Mouse (Mus musculus): ENCODE data around the gene Pnrc2. TPM values are rescaled to one million over a fixed set of nuclear protein-coding genes. Genes with fewer than 3 reads are reported as not detected.

Gene Pnrc2
- polyA plus RNA-seq (2015; fragmentation: Nextera tagmentation; extraction: Ambion mirVana): 74.9 and 81.1 TPM in 2 replicates

DNA sequence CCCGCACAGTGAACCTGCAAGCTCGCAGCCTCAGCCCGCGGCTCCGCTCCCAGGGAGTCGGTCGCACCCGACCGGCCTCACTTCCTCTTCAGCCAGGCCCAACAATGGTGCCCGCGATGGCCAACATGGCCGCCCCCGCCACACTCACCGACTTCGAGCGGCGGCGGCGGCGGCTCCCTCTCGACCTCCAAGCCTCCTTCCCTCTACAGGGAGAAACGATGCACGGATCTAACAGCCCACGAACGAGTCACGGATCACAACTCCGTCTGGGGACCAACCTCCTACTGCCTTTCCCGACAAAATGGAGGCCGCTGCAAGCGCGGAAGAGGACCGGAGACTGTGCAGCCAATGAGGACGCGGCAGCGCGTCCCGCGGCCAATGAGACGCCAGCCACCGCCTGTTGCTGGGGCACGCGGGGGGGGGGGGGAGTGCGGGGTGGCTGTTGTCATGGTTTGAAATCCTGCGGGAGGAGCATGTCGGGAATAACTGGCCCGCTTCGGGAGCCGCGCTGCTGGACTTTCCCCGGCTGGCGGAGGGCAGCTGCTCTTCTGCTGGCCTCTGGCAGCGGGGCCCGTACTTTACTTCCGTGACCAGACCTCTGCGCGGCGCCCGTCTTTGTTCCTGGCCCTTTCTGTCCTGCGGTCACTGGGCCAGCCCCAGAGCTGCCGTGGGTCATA is at the start of gene Pnrc2:
Pnrc2 (minus strand) TSS at position 325 of the 677 bp plus-strand sequence.
- Histone ChIP-seq H3K36me3 (ENCODE audit: control insufficient read depth, insufficient read depth) (peaks cover 30% of the 10 kb centered on the region), H3K4me2 (ENCODE audit: low read depth, low read length) (peak within 1 kb of the TSS; percentile 85), H3K9ac (ENCODE audit: low read depth, low read length) (peak within 1 kb of the TSS; percentile 91), H3K9me3 (replicated peaks; ENCODE audit: control insufficient read depth, low read length) (no peaks in the 10 kb centered on the region), H3K4me1 (ENCODE audit: control insufficient read depth, low read depth, low read length) (peaks cover 49% of the 10 kb centered on the region), H3K4me3 (ENCODE audit: low read depth, low read length) (peak within 1 kb of the TSS; percentile 86), H3K27me3 (ENCODE audit: control insufficient read depth, insufficient read depth, low read depth, low read length) (no peaks in the 10 kb centered on the region), H3K27ac (ENCODE audit: low read length) (peak within 1 kb of the TSS; percentile 97)
- peak; percentile 95 for ATAC-seq (ENCODE audit: low read depth)
- under 1% methylated on average over 57 of the region's 60 CpGs for WGBS (ENCODE audit: insufficient replicate concordance)

DNA sequence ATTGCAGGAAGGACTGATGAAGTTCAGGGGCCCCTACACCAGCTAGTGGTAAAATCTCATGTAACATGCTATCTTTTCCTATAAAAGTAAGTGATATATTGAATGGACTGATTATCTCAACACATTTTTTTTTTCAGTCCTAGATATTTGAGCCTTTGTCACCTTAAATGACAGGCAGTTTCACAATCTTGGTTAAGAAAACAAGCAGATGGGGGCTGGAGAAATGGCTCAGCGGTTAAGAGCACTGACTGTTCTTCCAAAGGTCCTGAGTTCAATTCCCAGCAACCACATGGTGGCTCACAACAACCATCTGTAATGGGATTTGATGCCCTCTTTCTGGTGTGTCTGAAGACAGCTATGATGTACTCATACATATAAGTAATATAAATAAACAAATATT is 48.5 kb upstream of the Pnrc2 start:
- no peak overlapping the region for H3K27ac ChIP-seq (ENCODE audit: low read length)
- H3K4me3 ChIP-seq (ENCODE audit: low read depth, low read length): no peak overlapping the region; the same call in 1 of the 2 replicates
- WGBS (ENCODE audit: insufficient replicate concordance): 69% methylated on average over 1 of the region's 1 CpGs
- ATAC-seq (ENCODE audit: low read depth): no peak
- H3K4me1 ChIP-seq (ENCODE audit: control insufficient read depth, low read depth, low read length): peaks cover 12% of the 10 kb centered on the region
- no peak overlapping the region; the same call in 1 of the 2 replicates for H3K9ac ChIP-seq (ENCODE audit: low read depth, low read length)
- no peaks in the 10 kb centered on the region for H3K9me3 ChIP-seq (replicated peaks; ENCODE audit: control insufficient read depth, low read length)
- no peaks in the 10 kb centered on the region for H3K27me3 ChIP-seq (ENCODE audit: control insufficient read depth, insufficient read depth, low read depth, low read length)
- no peaks in the 10 kb centered on the region; the same call in 1 of the 2 replicates for H3K36me3 ChIP-seq (ENCODE audit: control insufficient read depth, insufficient read depth)
- H3K4me2 ChIP-seq (ENCODE audit: low read depth, low read length): peak overlapping the region; percentile 99; the same call in 1 of the 2 replicates

DNA sequence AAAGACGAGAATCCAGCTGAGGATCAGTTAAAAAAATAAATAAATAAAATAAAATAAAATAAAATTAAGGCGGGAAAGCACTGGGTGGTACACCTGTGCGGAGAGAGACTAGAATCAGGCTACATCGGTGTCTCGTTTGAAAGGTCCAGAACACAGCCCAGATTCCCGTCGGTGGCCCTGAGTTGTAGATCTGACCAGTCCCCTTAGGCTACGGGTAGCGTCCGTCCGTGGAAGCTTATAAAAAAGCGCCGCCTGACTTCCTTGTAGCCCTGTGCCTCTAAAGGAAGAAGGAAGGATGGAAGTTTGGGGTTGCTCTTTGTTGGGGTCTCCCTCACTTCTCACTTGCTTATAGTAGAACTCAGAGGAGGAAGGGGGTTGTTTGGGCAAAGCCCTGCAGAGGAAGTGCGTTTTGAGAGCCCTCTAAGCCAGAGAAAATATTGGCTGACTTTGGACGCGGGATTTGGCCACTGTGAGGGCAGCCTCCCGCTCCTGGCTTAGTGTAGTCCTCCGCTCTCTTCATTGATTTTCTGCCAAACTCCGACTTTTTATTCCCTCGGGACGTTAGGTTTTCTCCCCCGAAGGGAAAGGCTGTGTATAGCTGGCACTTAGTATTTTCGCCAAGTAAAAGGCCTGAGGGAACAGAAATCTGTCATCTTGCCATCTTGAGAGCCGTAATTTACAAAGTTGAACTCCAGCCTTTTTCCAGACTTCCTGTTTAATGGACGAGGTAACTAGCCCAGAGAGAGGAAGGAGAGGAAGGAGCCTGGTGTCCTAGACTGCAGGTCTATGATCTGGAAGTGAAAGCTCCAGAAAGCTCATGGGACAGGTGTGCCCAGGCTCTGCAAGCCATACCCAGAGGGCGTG is 47.8 kb upstream of the Pnrc2 start:
- Histone ChIP-seq H3K27me3 (ENCODE audit: control insufficient read depth, insufficient read depth, low read depth, low read length) (no peaks in the 10 kb centered on the region), H3K4me1 (ENCODE audit: control insufficient read depth, low read depth, low read length) (peaks cover 12% of the 10 kb centered on the region), H3K4me2 (ENCODE audit: low read depth, low read length) (peak overlapping the region; percentile 99), H3K4me3 (ENCODE audit: low read depth, low read length) (peak overlapping the region; percentile 97), H3K9ac (ENCODE audit: low read depth, low read length) (peak overlapping the region; percentile 86), H3K9me3 (replicated peaks; ENCODE audit: control insufficient read depth, low read length) (no peaks in the 10 kb centered on the region), H3K27ac (ENCODE audit: low read length) (no peak overlapping the region; the same call in 1 of the 2 replicates), H3K36me3 (ENCODE audit: control insufficient read depth, insufficient read depth) (no peaks in the 10 kb centered on the region; the same call in 1 of the 2 replicates)
- 6% methylated on average over 26 of the region's 26 CpGs for WGBS (ENCODE audit: insufficient replicate concordance)
- ATAC-seq (ENCODE audit: low read depth): no peak

DNA sequence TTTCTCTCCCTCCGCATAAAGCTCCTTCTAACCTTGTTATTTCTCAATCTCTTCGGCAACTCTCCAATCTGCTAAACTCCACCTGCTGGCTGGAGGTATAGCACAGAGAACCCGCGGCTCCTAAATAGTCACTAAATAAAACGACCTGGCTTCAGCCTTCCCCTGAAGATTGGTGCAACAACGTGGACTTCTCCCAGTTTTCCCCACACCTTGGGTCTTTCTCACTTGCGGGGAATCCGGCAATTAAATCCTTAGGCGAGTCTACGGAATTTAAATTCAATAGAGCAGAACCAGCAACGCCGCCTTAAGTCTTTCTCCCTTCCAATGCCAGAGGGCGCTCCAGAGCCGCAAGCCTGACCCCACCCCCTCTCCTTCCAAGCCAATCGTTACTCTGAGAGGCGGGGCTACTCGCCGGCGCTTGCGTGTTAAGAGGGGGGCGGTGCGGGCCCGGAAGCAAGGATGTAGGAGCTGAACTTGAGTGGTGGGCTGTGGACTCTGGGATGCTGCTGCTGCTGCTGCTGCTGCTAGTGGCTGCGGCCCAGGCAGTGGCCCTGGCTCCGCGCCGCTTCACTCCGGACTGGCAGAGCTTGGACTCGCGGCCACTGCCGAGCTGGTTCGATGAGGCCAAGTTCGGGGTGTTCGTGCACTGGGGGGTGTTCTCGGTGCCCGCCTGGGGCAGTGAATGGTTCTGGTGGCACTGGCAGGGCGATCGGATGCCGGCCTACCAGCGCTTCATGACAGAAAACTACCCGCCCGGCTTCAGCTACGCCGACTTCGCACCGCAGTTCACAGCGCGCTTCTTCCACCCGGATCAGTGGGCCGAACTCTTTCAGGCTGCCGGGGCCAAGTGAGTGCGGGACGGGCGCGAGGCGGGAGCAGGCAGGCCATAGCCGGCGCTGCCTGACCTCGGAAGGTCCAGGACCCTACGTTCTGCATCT is 46.9 kb upstream of the Pnrc2 start, which contains the start of gene Fuca1:
Fuca1 (plus strand) TSS at position 432 of the 938 bp plus-strand sequence.
- peak within 1 kb of the TSS; percentile 69 for H3K27ac ChIP-seq (ENCODE audit: low read length)
- under 1% methylated on average over 60 of the region's 60 CpGs for WGBS (ENCODE audit: insufficient replicate concordance)

DNA sequence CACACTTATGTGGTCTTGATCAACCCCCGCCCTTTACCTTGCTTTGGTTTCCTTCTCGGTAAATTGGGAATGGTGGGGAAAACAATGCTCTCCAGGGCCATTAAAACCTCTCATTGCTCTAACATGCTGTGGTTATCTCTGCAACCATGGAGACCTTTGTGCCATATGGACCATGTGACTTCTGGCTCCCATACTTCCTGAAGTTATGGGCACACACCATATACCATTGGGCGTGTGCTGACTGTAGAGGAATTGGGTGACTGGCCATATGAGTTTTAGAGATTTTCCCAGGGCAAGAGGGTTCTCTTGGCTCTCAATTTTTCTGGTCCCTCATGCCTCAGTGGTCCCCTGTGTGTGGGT is 45.6 kb upstream of the Pnrc2 start:
- Histone ChIP-seq H3K4me1 (ENCODE audit: control insufficient read depth, low read depth, low read length) (peaks cover 12% of the 10 kb centered on the region), H3K27me3 (ENCODE audit: control insufficient read depth, insufficient read depth, low read depth, low read length) (no peaks in the 10 kb centered on the region), H3K36me3 (ENCODE audit: control insufficient read depth, insufficient read depth) (no peaks in the 10 kb centered on the region; the same call in 1 of the 2 replicates), H3K4me2 (ENCODE audit: low read depth, low read length) (no peak overlapping the region), H3K27ac (ENCODE audit: low read length) (peak overlapping the region; percentile 55), H3K4me3 (ENCODE audit: low read depth, low read length) (no peak overlapping the region), H3K9ac (ENCODE audit: low read depth, low read length) (no peak overlapping the region), H3K9me3 (replicated peaks; ENCODE audit: control insufficient read depth, low read length) (no peaks in the 10 kb centered on the region)
- WGBS (ENCODE audit: insufficient replicate concordance): 70% methylated on average over 3 of the region's 3 CpGs
- ATAC-seq (ENCODE audit: low read depth): no peak

More for the DNA sequence above, 46.9 kb upstream of the Pnrc2 start, which contains the start of gene Fuca1:
- H3K9ac ChIP-seq (ENCODE audit: low read depth, low read length): peak within 1 kb of the TSS; percentile 86
- peak within 1 kb of the TSS; percentile 97 for H3K4me3 ChIP-seq (ENCODE audit: low read depth, low read length)
- ATAC-seq (ENCODE audit: low read depth): peak; percentile 94
- no peaks in the 10 kb centered on the region for H3K9me3 ChIP-seq (replicated peaks; ENCODE audit: control insufficient read depth, low read length)
- no peaks in the 10 kb centered on the region for H3K27me3 ChIP-seq (ENCODE audit: control insufficient read depth, insufficient read depth, low read depth, low read length)
- H3K4me2 ChIP-seq (ENCODE audit: low read depth, low read length): peak within 1 kb of the TSS; percentile 99
- H3K4me1 ChIP-seq (ENCODE audit: control insufficient read depth, low read depth, low read length): peaks cover 12% of the 10 kb centered on the region
- no peaks in the 10 kb centered on the region; the same call in 1 of the 2 replicates for H3K36me3 ChIP-seq (ENCODE audit: control insufficient read depth, insufficient read depth)

DNA sequence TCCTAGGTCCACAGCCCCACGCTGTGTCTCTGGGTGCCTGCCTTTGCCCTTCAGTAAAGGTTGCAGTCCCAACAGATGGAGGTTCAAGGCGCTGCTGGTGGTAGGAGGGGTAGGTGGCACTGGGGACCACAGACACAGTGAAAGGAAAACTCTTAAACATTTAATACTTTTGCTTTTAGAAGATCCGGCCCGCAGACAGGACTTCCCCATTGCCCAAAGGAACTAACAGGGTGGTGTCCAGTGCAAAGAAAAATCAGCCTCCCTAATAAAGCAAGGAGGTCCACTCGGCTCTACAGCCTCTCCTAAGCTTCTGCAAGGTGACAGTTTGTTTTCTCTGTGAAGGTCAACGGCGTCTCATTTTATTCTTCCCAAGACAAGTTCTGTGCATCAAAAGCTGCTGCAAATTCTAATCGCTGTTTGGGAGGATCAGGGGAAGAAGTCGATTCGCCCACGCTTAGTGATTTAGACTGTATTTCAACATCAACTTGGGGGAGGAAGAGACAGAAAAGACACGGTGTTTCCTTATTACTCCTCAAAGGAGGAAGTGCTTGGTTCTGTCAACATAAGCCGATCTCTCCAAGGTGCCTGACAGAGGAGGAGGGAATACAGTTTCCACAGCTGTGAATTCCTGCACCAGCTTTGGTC is 45.1 kb upstream of the Pnrc2 start:
- H3K27ac ChIP-seq (ENCODE audit: low read length): peak overlapping the region; percentile 66
- H3K4me2 ChIP-seq (ENCODE audit: low read depth, low read length): no peak overlapping the region
- 41% methylated on average over 13 of the region's 13 CpGs for WGBS (ENCODE audit: insufficient replicate concordance)
- H3K9me3 ChIP-seq (replicated peaks; ENCODE audit: control insufficient read depth, low read length): no peaks in the 10 kb centered on the region
- ATAC-seq (ENCODE audit: low read depth): no peak
- H3K36me3 ChIP-seq (ENCODE audit: control insufficient read depth, insufficient read depth): no peaks in the 10 kb centered on the region; the same call in 1 of the 2 replicates
- H3K27me3 ChIP-seq (ENCODE audit: control insufficient read depth, insufficient read depth, low read depth, low read length): no peaks in the 10 kb centered on the region
- H3K4me1 ChIP-seq (ENCODE audit: control insufficient read depth, low read depth, low read length): peaks cover 12% of the 10 kb centered on the region
- no peak overlapping the region for H3K4me3 ChIP-seq (ENCODE audit: low read depth, low read length)
- H3K9ac ChIP-seq (ENCODE audit: low read depth, low read length): no peak overlapping the region; the same call in 1 of the 2 replicates

DNA sequence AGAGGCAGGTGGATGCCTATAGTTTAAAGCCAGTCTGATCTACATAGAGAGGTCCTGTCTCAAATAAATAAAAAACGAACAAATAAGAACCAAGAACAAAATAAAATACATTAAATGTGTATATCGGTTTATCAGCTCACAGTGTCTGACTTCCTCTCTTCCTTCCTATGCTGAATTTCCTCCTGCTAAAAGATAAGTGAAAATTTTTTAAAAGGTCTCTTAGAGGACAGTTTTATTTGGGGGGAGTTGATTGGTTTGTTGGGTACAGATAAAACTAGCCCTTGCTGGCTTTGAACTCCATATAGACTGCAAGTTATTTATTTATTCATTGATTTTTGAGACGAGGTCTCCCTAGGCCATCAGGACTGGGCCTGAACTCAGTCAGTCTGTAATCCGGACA is 39.8 kb upstream of the Pnrc2 start:
- no peak overlapping the region for H3K4me2 ChIP-seq (ENCODE audit: low read depth, low read length)
- no peaks in the 10 kb centered on the region for H3K9me3 ChIP-seq (replicated peaks; ENCODE audit: control insufficient read depth, low read length)
- H3K4me1 ChIP-seq (ENCODE audit: control insufficient read depth, low read depth, low read length): peaks cover 19% of the 10 kb centered on the region
- H3K36me3 ChIP-seq (ENCODE audit: control insufficient read depth, insufficient read depth): no peaks in the 10 kb centered on the region
- ATAC-seq (ENCODE audit: low read depth): no peak
- WGBS (ENCODE audit: insufficient replicate concordance): 17% methylated on average over 4 of the region's 4 CpGs
- H3K4me3 ChIP-seq (ENCODE audit: low read depth, low read length): no peak overlapping the region
- peak overlapping the region; percentile 34; the same call in 1 of the 2 replicates for H3K27ac ChIP-seq (ENCODE audit: low read length)
- H3K27me3 ChIP-seq (ENCODE audit: control insufficient read depth, insufficient read depth, low read depth, low read length): no peaks in the 10 kb centered on the region
- H3K9ac ChIP-seq (ENCODE audit: low read depth, low read length): no peak overlapping the region

DNA sequence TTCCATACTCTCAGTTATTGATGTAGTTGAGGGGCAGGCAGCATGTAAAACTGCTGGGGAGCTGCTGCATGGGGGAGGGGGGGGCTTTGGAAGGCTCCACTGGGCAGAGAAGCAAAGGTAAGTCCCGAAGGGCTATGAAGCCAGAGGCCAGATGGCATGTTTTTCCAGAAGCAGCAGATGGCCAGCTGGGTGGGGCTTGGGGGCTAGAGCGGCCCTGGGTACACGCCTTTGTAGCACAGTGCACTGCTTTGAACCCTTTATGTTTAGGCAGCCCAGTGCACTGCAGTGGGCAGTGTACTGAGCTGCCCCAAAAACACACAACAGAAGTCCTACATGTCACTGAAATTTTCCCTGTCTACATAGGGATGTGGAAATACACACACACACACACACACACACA is 39.2 kb upstream of the Pnrc2 start:
- peak; percentile 41; the same call in 1 of the 2 replicates for ATAC-seq (ENCODE audit: low read depth)
- H3K27ac ChIP-seq (ENCODE audit: low read length): 0 out of 2 replicates have a peak overlapping the region, but pooled peaks have one; percentile 5
- WGBS (ENCODE audit: insufficient replicate concordance): 18% methylated on average over 3 of the region's 3 CpGs

More for the DNA sequence above, 39.2 kb upstream of the Pnrc2 start:
- Histone ChIP-seq H3K9ac (ENCODE audit: low read depth, low read length) (no peak overlapping the region), H3K4me3 (ENCODE audit: low read depth, low read length) (no peak overlapping the region), H3K27me3 (ENCODE audit: control insufficient read depth, insufficient read depth, low read depth, low read length) (no peaks in the 10 kb centered on the region), H3K4me2 (ENCODE audit: low read depth, low read length) (no peak overlapping the region), H3K9me3 (replicated peaks; ENCODE audit: control insufficient read depth, low read length) (no peaks in the 10 kb centered on the region), H3K4me1 (ENCODE audit: control insufficient read depth, low read depth, low read length) (peaks cover 17% of the 10 kb centered on the region), H3K36me3 (ENCODE audit: control insufficient read depth, insufficient read depth) (no peaks in the 10 kb centered on the region)
